Mouse (Mus musculus) common myeloid progenitor, adult 5-6 weeks (primary cell): ENCODE data around the gene Mapkap1. TPM values are rescaled to one million over a fixed set of nuclear protein-coding genes. Genes with fewer than 3 reads are reported as not detected.

ENCODE experiments used
- ATAC-seq: replicated peaks from 2 replicates; pipeline ENCODE4 v1.8.0; 2016; ENCODE audit warnings: low read depth, mild to moderate bottlenecking, moderate TSS enrichment, inconsistent platforms; ENCODE audit not compliant: poor library complexity, severe bottlenecking
- total RNA-seq: library from RNA; stranded (forward); fragments of 200-1000, 187-1606 nt; gene quantifications from 2 replicates; pipeline ENCODE4 v1.2.3, GENCODE M21; 2017

Gene Mapkap1
- total RNA-seq, 1 experiment from 2014 or later = 59.7 TPM

DNA sequence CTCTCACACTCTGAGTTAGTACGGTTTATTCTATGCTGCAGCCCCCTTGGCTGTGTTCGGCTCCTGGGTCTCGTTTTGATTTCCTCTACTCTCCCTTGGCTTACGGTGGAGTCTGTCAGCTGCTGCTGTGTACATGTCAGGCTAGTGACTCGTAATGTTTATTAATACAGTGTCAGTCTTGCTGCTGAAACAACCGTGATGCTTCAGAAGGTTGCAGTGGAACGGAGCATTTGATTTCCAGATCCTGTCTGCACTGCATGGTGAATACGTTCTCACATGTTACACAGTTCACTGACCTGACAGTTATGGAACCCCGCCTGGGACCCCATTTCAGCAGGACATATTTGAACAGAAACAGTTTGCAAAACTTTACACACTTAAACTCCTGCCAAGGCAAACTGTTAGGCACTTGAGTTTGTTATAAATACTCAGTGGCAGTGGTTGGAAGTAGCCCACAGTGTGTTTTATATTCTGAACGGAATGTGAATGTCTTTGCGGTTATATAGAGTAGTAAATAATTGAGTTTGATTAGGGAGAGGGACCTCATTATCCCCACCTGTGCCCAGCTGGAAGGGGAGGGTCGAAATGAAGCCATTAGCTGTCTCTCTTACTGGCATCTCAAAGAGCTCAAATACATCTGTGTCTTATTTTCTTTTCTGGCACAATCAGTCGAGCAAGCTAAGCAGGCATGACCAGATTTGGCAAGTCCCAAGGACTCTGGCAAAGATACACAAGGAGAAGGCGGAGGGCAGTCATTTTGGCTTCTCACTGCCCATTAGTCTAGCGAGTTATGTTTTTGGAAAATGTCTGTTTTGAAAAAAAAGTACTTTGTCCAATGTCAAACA lies 120.2 kb downstream of the Mapkap1 start:
- no peak for ATAC-seq

DNA sequence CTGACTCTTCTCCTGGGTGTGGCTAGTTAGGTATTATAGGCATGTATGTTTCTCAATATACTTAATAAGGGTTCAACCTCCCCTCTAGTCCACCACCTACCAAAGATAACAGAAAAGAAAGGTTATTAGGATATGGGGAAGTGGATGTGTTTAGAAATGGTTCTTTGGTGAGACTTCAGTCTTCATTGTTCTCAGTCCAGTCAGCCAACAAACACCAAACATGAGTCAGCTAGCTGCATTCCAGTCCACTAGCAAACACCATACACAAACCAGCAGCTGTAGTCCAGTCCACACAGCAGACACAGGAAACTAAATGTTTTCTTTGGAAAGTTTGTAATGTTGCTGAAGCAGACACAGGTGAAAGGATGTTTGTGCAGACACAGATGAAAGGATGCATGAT lies 121.9 kb downstream of the Mapkap1 start:
- no peak for ATAC-seq

DNA sequence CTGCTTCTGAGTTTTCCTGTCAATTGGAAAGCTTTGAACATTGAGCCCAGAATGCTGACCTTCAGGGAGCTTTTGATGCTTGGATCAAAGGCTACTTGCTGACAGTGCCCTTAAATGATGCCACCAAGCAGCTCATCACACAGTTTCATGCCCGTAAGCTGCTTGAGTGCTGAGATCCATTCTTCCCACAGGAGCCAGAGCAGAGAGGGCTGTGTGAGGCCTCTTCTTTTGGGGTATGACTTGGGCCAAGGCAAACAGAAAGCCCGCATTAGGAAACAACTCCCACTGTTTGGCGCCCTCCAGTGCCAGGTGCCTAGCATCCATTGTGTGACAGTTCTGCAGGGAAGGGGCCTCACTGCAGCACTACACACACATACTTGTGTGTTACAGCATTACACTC lies 123.5 kb downstream of the Mapkap1 start:
- ATAC-seq = peak; percentile 50; the same call in 1 of the 2 replicates

DNA sequence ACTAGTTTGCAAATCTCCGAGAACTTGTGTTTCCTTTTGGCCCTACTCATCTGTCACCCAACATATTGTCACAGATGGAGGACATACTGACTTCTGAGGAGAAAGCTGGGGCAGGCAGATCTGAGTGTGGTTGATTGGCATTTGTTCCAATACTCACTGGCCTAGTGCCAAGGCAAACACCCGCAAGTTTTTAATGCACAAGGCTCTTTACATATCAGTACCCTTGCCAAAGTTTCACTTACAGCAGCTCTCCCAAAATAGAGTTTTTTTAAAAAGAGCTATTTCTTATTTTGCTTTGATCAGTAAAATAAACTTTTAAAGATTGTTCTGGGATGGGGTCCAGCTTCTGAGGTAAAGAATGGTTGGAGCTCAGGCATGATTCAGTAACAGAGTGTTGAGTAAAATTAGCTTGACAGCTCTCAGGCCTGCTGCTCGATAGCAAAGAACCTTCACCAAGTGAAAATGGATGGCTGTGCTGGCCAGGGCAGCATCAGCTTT lies 125.3 kb downstream of the Mapkap1 start:
- ATAC-seq = no peak

DNA sequence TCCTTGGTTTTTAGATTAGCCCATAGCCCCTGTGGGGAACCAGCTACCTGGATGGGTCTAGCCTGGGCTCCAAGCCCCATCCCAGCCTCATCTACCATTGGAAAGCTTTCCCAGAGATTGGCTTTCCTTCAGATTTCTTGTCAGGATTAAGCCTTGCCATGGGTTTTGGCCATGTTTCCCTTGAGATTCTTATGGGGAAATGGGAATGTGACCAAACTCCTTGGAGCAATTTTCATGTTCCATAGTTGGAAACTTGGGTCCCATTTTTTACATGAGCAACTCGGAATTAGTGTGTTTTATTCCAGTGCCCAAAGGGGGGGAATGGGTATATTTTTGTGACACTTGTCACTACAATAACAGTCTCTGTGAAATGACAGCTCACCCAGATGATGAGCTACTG lies 125.8 kb downstream of the Mapkap1 start:
- no peak for ATAC-seq

DNA sequence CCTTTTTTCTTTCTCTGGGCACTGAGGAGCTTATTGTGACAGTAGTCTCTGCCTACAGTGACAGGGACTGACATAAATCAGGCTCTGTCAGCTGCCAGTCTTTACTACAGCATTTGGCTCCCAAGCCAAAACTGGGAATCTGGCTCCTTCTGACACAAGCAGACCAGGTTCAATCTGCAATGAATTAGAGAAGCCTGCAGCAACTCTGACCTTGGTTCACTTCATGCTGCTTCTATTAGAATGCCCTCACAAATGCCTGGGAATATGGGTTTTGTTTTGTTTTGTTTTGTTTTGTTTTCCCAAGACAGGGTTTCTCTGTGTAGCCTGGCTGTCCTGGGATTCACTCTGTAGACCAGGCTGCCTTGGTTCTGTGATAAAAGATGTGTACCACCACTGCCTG lies 126.7 kb downstream of the Mapkap1 start:
- no peak for ATAC-seq

DNA sequence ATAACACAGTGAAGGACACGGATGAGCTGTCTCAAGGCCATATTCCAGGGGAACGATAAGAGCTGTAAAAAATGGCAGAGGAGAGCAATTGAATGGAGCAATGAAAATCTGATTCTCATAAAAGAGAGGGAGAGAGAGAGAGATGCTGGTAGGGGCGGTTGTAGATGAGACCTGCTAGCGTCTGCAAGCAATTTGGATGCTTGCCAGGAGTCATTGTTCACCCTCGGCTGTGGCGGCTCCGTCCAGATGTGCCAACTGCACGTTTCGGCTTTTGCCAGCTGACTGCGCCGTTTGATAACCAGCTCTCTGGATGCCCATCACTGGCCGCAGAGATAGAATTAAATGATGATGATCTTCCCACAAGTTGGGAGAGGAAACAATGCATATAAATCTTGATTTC lies 128.4 kb downstream of the Mapkap1 start:
- no peak for ATAC-seq

DNA sequence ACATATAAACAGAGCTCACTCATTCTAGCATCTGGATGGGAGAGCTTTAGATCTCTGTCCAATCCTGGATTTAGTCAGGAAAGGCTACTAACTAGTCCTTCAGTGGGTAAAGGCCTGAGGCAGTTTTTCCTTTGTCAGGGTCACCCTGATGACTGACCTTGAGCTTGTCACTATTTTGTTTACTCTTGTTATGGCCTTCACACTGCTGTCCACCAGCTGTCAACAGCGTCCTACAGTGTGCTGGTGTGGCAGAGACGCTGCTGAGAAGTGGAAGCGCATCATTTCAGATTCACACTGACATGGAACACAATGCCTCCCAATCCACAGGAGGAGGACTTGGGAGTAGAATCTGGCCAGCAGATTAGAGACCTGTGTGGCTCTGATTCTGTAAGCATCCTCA lies 130.8 kb downstream of the Mapkap1 start:
- ATAC-seq = no peak

DNA sequence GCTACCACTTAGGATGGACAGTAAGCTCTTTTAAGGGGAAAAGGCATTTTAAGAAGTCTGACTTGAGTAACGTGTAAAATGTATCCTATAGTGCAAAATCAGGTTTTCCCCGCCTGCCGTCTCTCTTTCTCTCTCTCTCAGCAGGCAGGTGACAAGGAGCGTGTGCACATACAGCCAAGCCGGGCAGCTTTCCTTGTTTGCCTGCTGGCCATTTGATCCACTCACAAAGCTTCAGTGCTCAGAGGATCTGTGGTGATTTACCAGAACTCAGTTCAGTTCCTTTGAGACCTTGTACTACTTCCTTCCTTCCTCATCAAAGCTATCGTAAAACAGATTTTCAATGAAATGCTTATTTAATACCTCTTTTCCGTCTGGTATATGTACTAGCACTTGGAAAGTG lies 137.0 kb downstream of the Mapkap1 start:
- no peak for ATAC-seq

DNA sequence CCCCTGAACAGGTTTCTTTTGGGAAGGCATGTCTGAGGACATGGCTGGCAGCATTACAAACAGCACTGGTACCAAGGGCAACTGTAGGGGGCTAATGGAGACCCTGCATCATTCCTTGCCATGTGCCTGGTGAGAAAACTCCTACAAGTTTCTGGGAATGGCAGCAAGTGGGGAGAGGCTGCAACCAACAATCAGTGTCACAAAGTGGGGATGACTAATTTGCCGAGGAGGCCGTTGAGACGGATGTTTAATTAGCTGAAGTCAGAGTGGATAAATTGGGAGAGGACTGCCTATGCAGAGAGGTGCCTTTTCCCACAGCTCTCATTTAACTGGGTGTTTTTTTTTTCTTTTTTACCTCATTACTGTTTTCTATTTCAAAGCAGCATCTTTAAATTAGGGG lies 137.4 kb downstream of the Mapkap1 start:
- ATAC-seq = no peak

DNA sequence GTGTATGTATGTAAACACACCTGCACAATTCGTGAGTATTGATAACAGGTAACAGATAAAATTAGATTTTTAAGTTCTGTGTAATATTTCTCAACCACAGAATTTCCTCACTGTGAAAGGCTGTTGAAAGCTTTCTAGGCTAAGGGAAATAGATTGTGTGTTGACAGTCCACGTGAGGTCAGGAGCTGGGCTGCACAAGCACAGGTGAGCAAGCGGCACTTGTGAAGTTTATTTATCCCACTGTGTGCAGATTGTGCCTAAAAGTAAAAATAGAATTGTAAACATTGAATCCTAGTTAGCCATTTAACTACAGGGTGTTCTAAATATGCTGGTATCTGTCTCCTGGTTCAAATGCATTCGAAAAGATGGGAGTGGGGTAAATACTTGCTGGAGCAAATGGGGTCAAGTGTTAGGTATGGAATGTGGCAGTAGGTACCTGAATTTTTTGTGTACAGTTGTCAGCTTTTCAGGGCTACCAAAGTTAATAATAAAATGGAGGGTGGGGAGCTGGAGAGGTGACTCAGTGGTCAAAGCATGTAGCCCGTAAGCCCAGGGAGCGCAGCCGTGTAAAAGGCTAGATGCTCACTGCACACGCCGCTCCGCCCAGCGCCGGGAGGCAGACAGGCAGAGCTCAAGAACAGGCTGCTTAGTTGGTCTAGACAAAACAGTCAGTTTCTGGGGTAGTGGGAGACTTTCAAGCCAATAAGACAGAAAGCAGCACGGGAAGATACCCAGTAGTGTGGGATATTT lies 138.2 kb downstream of the Mapkap1 start:
- no peak for ATAC-seq

DNA sequence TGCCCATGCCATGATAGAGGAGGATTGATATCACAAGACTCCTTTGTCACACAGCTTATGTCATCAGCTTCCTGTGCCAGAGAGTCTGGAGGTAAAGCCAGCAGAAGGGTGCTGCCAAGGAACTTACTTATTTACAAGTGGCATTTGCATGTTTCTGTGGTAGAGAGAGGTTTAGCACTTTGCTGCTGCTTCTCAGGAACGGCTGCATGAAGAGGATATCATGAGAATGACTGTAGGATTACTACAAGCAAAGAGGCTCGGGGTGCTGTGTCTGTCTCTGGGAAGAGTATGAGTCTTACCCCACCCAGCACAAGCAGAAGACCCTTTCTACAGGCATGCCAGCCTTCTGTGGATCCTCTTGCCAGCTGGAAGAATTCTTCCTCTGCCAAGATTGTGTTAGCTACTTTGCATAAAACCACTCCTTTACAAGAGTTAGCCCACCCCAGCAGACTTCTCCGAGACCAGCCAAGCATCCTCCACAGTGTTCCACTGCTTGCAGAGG lies 139.7 kb downstream of the Mapkap1 start:
- ATAC-seq = no peak

DNA sequence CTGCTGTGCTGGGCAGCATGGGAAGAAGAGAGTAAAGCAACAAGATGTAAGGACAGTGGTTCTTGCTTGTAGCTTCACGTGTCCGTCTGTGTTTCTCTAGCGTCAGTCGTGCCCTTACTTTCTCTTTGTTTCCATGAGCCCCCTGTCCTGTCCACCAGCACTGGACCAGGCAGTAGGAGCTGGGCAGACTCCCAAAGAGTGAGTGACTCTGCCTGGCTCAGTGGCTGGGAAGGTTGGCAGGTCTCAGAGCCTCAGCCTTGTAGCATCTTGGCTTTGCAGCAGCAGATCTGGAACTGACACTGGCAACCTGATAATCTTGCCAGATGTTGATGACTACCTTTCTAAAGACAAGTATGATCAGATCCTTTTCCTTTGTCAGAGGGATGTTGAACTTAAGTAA lies 140.9 kb downstream of the Mapkap1 start:
- no peak for ATAC-seq

DNA sequence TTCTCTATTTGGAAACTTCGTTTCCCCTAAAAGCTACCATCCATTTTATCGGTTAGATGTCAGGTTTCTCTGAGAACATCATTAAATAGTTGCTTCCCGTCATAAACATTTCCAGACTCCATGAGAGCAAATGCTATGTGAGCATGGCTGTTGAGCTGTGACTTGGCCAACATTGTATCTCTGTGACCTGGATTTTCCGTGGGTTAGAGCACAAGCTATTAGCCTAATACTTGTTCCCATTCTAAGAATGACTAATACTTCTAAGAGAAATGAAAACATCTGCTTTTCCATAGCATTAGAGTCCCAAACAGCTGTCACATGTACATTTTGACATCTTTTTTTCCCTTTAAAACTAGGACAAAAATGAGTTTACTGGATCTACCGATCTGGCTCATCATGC lies 142.4 kb downstream of the Mapkap1 start:
- no peak for ATAC-seq

DNA sequence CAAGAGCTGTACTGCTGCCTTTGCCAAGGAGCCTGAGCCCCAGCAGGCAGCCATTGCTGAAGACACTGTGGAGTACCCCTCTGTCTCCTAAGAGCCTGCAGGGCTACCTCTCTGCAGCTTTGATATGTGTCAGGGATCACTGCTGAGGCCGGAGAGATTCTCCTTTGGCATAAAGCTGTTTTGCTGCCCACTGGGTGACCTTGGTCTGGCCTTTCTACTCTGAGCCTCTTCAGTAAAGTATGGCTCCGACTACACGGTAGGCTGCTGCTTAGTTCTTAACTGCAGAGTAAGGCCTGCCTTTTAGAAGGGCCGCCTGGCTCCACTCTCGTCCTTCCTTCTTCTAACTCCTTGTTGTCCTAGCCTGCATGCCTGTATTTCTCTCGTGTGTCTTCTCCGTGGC lies 142.9 kb downstream of the Mapkap1 start:
- ATAC-seq = no peak

DNA sequence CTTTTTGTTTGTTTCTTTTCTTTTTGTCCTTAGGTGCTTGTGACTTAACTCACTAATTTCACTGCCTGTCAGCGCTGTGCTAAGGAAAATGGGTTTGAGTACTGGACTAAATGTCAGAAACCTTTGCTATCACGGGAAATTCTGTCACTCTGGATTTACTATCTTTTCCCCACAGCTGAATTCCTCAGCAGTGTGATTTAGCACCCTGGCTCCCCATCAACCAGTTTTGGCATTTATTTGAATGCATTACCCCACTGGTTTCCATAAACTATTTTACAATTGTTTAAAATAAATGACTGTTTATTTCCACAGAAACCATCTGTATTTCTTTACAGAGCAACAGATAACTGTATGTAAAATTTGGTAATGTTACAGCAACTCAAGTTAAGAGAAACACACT lies 146.2 kb downstream of the Mapkap1 start:
- no peak for ATAC-seq

DNA sequence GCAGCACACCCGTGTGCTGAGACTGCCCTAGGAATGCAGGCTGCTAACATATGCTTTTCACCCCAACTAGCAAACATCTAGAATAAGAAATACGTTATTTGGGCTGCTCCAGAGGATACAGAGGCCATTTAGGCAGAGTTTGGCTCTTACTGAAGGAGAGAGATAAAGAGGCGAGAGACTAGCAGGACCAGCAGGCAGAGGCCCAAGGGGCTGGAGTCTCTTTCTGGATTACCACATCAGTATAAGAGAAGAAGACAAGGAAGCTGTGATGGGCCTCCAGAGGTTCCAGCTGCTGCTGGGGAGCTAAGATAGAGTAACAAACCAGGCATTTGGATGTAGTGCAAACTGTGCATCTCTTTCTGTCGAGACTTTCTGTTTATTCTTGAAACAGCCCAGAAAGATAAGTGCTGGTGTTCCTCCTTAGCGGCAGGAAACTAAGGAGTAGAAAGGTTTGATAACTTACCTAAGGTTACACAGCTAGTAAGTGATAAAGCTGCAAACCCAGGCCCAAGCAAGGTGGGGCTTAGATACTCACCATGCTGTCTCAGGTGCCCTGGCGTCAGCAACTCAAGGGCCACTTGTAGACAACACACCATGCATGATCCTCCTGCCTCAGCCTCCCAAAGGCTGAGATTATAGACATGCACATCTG lies 147.1 kb downstream of the Mapkap1 start:
- ATAC-seq = no peak

DNA sequence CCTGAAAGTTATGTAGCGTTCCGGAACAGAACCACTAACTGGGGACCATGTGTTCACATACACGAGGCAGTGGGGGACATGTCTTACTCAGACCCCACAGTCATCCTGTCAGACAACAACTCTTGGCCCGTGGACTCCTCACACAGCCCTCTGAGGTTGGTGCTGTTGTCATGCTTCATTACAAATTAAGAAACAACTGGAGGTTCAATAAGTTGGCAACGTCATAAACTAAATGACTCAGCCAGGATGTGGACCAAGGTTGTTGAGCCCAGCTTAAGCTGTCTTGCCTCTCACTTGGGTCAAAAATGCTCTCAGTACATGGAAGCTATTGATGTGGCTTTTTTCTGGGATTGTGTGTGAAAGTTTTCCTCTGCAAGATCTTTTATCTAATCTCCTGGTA lies 153.6 kb downstream of the Mapkap1 start:
- no peak for ATAC-seq

DNA sequence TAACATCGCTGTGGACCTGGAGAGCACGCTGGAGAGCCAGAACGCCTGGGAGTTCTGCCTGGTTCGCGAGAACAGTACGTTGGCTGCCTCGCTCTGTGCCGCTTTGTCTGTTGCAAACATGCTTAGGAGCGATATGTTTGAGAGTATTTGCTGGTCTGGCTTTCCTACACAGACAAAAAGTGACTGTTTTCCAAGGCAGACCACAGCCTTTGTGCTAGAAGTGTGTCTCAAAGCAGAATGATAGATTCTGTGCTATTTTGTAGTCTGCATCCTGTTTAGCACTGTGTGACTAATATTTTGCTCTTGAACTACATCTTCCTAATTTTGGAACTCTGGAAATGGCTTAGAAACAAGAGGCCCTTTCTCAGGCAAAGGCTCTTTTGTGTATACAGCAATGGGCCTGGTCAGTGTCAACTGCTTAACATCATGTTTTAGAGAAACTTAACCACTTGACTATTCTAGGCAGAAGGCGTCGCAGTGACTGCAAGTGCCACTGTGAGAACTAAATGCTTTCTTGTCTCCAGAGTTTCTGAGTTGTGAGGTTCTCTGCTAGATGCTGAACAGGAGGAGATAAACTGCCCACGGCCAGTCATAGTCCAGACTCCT lies 156.6 kb downstream of the Mapkap1 start:
- ATAC-seq = no peak

DNA sequence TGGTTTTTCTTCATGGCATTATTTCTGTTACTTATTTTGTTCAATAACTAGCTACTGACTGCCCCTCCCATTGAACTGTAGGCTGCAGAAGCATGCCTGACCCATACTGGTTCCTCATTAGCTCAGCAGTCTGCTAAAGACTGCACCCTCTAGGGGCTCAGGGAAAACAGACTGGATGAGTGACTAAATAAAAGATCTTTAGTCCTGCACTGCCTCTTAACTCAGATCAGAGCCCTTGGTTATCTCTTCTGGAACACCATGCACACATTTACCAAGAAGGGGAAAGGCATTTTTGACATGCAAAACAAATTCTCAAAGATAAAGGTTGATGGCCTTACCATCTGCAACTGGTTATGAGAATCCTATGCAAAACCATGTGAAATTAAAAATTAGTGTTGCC lies 157.3 kb downstream of the Mapkap1 start:
- ATAC-seq = no peak
